Mouse (Mus musculus) neural tube, embryonic 13.5 days (tissue): ENCODE measurements around the gene Morn4. TPM values are rescaled to one million over a fixed set of nuclear protein-coding genes. Genes with fewer than 3 reads are reported as not detected.

ENCODE experiments used
- ATAC-seq: fragments of 200-750 bp; cut with Nextera tagmentation; 2 replicates; pipeline ENCODE4 v1.8.0; 2017; ENCODE audit warnings: low read depth, mild to moderate bottlenecking, moderate TSS enrichment, moderate library complexity
- H3K27ac ChIP-seq: fragments of 300-500 bp; sonication (generic); replicated peaks from 2 replicates; pipeline ENCODE4 v1.5.1; 2015; ENCODE audit warnings: moderate library complexity, mild to moderate bottlenecking, inconsistent platforms
- H3K27me3 ChIP-seq: fragments of 300-500 bp; sonication (generic); 2 replicates; pipeline ENCODE4 v1.6.1; 2015; ENCODE audit warnings: mild to moderate bottlenecking, inconsistent platforms
- H3K36me3 ChIP-seq: fragments of 300-500 bp; sonication (generic); 2 replicates; pipeline ENCODE4 v1.6.1; 2015; ENCODE audit warnings: mild to moderate bottlenecking, inconsistent platforms
- H3K4me1 ChIP-seq: fragments of 300-500 bp; sonication (generic); replicated peaks from 2 replicates; pipeline ENCODE4 v1.6.1; 2015; ENCODE audit warnings: inconsistent platforms
- H3K4me2 ChIP-seq: fragments of 300-500 bp; sonication (generic); 2 replicates; pipeline ENCODE4 v1.6.1; 2015; ENCODE audit warnings: inconsistent platforms, mild to moderate bottlenecking, moderate library complexity
- H3K4me3 ChIP-seq: fragments of 300-500 bp; sonication (generic); 2 replicates; pipeline ENCODE4 v1.5.1; 2015; ENCODE audit warnings: mild to moderate bottlenecking, inconsistent platforms
- H3K9ac ChIP-seq: fragments of 300-500 bp; sonication (generic); 2 replicates; pipeline ENCODE4 v1.6.1; 2015; ENCODE audit warnings: moderate library complexity, mild to moderate bottlenecking, inconsistent platforms
- H3K9me3 ChIP-seq: fragments of 300-500 bp; sonication (generic); 2 replicates; pipeline ENCODE4 v1.6.1; 2016; ENCODE audit warnings: inconsistent platforms
- WGBS: fragments of 180-500 bp; shearing (Covaris S2); methylation state at CpG from one replicate; pipeline ENCODE4 v1.1.7; 2015; 5-methylcytosine and 5-hydroxymethylcytosine counted together
- polyA plus RNA-seq: library from polyadenylated mRNA; unstranded; fragments of >200 nt; fragmentation: Nextera tagmentation; extraction: Ambion mirVana; gene quantifications from 2 replicates; pipeline ENCODE4 v1.2.1, GENCODE M21; 2015

Morn4 gene
- polyA plus RNA-seq, 1 experiment from 2014 or later: 125 TPM

DNA sequence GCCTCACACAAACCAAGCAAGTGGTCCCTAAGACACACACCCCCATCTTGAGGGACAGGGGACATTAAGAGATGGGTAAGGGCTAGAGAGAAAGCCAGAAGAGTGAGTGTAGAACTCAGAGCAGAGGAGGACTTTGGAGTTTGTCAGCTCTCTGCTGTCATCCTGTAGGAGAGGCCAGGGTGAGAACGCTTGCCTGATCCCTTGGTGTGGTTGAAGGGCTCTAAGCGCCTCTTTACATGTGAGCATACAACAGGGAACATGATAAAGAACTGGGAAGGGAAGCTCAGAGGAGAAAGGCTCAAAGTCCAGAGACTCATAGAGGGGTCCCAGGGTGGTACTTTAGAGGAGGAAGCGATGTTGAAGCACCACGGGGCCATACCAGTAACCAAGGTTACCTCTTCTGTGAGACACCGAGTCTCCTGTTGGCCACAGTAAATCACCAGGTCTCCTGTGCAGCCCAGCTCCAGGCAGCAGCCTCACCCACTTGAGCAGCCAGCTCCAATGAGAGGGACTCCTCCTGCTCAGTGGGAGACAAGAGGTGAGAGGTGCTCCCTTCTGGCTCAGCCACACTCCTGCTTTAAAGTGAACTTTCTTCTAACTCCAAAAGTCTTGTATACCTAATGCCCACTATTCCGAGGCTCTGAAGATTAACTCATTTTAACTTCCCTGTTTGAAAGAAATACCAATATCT lies 29.3 kb downstream of the Morn4 start:
- Histone ChIP-seq H3K9me3 (no peaks in the 10 kb centered on the region), H3K36me3 (no peaks in the 10 kb centered on the region), H3K27ac (no peak overlapping the region), H3K9ac (no peak overlapping the region), H3K4me1 (no peaks in the 10 kb centered on the region), H3K4me3 (no peak overlapping the region), H3K27me3 (no peaks in the 10 kb centered on the region), H3K4me2 (no peak overlapping the region)
- ATAC-seq: no peak
- 71% methylated on average over 6 of the region's 6 CpGs for WGBS

GRCm38 (mm10) chr19:42055881-42056280 lies 30.3 kb downstream of the Morn4 start:
- Histone ChIP-seq H3K36me3 (no peaks in the 10 kb centered on the region), H3K4me2 (no peak overlapping the region), H3K9ac (no peak overlapping the region), H3K4me3 (no peak overlapping the region), H3K4me1 (no peaks in the 10 kb centered on the region), H3K27me3 (no peaks in the 10 kb centered on the region), H3K27ac (no peak overlapping the region), H3K9me3 (no peaks in the 10 kb centered on the region)
- WGBS: 68% methylated on average over 2 of the region's 2 CpGs
- no peak for ATAC-seq

GRCm38 (mm10) chr19:42054255-42054654 lies 31.9 kb downstream of the Morn4 start:
- no peak for ATAC-seq
- WGBS: 81% methylated on average over 6 of the region's 6 CpGs
- Histone ChIP-seq H3K27me3 (no peaks in the 10 kb centered on the region), H3K4me2 (no peak overlapping the region), H3K9ac (no peak overlapping the region), H3K9me3 (no peaks in the 10 kb centered on the region), H3K36me3 (no peaks in the 10 kb centered on the region), H3K4me3 (no peak overlapping the region), H3K4me1 (no peaks in the 10 kb centered on the region), H3K27ac (no peak overlapping the region)

- H3K27ac ChIP-seq: no peak within 1 kb of the TSS
- H3K9ac ChIP-seq: no peak within 1 kb of the TSS
- H3K4me2 ChIP-seq: no peak within 1 kb of the TSS
- no peak within 1 kb of the TSS for H3K4me3 ChIP-seq
- H3K9me3 ChIP-seq: no peaks in the 10 kb centered on the region
- no peaks in the 10 kb centered on the region for H3K27me3 ChIP-seq
- no peak for ATAC-seq
- H3K36me3 ChIP-seq: no peaks in the 10 kb centered on the region
- no peaks in the 10 kb centered on the region for H3K4me1 ChIP-seq
- 77% methylated on average over 4 of the region's 4 CpGs for WGBS
Measured at GRCm38 (mm10) chr19:42051948-42052347, 34.2 kb downstream of the Morn4 start, which contains the start of gene 4933411K16Rik. TSS of gene 4933411K16Rik (plus strand) at chr19:42052248.

GRCm38 (mm10) chr19:42051351-42051750 lies 34.8 kb downstream of the Morn4 start:
- no peaks in the 10 kb centered on the region for H3K27me3 ChIP-seq
- H3K27ac ChIP-seq: no peak overlapping the region
- H3K9ac ChIP-seq: no peak overlapping the region
- ATAC-seq: no peak
- 87% methylated on average over 3 of the region's 3 CpGs for WGBS
- no peak overlapping the region for H3K4me3 ChIP-seq
- no peak overlapping the region for H3K4me2 ChIP-seq
- no peaks in the 10 kb centered on the region for H3K36me3 ChIP-seq
- no peaks in the 10 kb centered on the region for H3K4me1 ChIP-seq
- H3K9me3 ChIP-seq: no peaks in the 10 kb centered on the region

GRCm38 (mm10) chr19:42050251-42050650 lies 35.9 kb downstream of the Morn4 start:
- Histone ChIP-seq H3K27ac (no peak overlapping the region), H3K4me2 (no peak overlapping the region), H3K27me3 (no peaks in the 10 kb centered on the region), H3K4me1 (peaks cover 7% of the 10 kb centered on the region), H3K36me3 (no peaks in the 10 kb centered on the region), H3K9ac (no peak overlapping the region), H3K4me3 (no peak overlapping the region), H3K9me3 (no peaks in the 10 kb centered on the region)
- WGBS: 91% methylated on average over 1 of the region's 1 CpGs
- no peak for ATAC-seq

DNA sequence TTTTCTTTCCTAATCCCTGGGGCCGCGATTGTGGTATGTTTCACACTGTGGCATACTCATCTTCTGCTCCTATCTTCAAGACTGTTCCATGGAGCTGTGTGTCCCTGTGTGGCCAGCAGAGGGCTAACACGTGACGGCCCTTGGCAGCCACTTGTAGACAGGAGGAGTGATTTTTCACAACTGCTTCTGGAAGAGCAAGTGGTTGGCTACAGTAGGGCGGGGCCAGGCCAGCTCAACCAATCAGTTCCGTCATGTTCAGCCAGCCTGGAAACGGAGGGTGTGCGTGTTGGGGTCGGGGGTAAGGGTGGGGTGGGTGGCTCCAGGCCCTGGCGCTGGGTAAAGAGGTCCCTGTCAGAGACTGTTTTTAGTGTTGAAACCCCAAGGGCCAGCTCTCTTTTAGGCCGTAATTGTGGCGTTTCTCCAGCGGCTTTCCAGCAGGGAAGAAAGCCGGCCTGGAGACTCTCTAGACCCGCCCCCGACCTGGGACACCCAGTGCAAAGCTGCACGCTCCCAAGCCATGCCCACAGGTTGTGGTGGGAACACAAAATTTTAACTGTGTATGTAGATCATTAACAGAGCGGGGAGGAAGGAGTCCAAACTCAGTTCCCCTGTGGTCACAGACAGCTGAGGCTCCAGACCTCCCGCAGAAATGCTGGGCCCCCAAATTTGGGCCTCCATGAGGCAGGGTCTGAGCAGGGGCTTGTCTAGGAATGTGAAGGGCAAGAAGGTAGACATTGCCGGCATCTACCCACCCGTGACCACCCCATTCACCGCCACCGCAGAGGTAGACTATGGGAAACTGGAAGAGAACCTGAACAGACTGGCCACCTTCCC lies 40.7 kb downstream of the Morn4 start, which contains the start of gene Hoga1:
Hoga1 (plus strand) TSS at position 342 of the 834 bp plus-strand sequence.
- H3K27ac ChIP-seq: no peak within 1 kb of the TSS
- no peaks in the 10 kb centered on the region for H3K9me3 ChIP-seq
- no peaks in the 10 kb centered on the region for H3K27me3 ChIP-seq
- H3K4me3 ChIP-seq: peak within 1 kb of the TSS; percentile 25
- WGBS: 22% methylated on average over 23 of the region's 23 CpGs
- no peaks in the 10 kb centered on the region for H3K36me3 ChIP-seq
- H3K4me1 ChIP-seq: peaks cover 7% of the 10 kb centered on the region
- no peak within 1 kb of the TSS for H3K9ac ChIP-seq
- H3K4me2 ChIP-seq: peak within 1 kb of the TSS; percentile 49
- ATAC-seq: peak; percentile 84

DNA sequence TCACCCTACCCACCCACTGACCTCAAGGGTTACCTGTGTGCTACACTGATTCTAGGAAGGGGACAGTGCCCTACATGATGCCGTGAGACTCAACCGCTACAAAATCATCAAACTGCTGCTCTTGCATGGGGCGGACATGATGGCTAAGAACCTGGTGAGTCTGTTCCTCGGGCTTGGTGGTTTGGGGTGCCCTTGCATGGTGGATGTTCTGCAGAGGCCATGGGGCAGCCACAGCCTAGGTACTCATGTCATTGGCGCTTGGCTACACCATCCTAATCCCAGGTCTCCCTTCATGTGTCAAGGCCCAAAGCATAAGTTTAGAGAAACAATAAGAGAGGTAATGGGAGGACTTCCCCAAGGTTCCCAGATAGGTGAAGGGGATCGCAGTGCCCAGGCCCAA lies 42.2 kb downstream of the Morn4 start:
- Histone ChIP-seq H3K9me3 (no peaks in the 10 kb centered on the region), H3K36me3 (no peaks in the 10 kb centered on the region), H3K4me2 (no peak overlapping the region), H3K4me3 (no peak overlapping the region), H3K4me1 (peaks cover 7% of the 10 kb centered on the region), H3K27ac (no peak overlapping the region), H3K27me3 (peaks cover 7% of the 10 kb centered on the region; the same call in 1 of the 2 replicates), H3K9ac (no peak overlapping the region)
- 96% methylated on average over 6 of the region's 6 CpGs for WGBS
- ATAC-seq: no peak

GRCm38 (mm10) chr19:42038310-42038709 lies 47.8 kb downstream of the Morn4 start:
- Histone ChIP-seq H3K27me3 (peaks cover 7% of the 10 kb centered on the region; the same call in 1 of the 2 replicates), H3K36me3 (0 out of 2 replicates have a peak, but pooled peaks cover 7% of the 10 kb centered on the region), H3K9ac (no peak overlapping the region), H3K4me1 (peaks cover 8% of the 10 kb centered on the region), H3K27ac (no peak overlapping the region), H3K4me3 (no peak overlapping the region), H3K9me3 (no peaks in the 10 kb centered on the region), H3K4me2 (no peak overlapping the region)
- no peak for ATAC-seq
- WGBS: 92% methylated on average over 12 of the region's 12 CpGs

- Histone ChIP-seq H3K27ac (no peak overlapping the region), H3K4me2 (no peak overlapping the region), H3K27me3 (peaks cover 7% of the 10 kb centered on the region; the same call in 1 of the 2 replicates), H3K9me3 (no peaks in the 10 kb centered on the region), H3K4me3 (no peak overlapping the region), H3K36me3 (0 out of 2 replicates have a peak, but pooled peaks cover 7% of the 10 kb centered on the region), H3K9ac (no peak overlapping the region), H3K4me1 (peaks cover 8% of the 10 kb centered on the region)
- 79% methylated on average over 11 of the region's 11 CpGs for WGBS
- no peak for ATAC-seq
Measured at GRCm38 (mm10) chr19:42037167-42037702, 48.9 kb downstream of the Morn4 start.

DNA sequence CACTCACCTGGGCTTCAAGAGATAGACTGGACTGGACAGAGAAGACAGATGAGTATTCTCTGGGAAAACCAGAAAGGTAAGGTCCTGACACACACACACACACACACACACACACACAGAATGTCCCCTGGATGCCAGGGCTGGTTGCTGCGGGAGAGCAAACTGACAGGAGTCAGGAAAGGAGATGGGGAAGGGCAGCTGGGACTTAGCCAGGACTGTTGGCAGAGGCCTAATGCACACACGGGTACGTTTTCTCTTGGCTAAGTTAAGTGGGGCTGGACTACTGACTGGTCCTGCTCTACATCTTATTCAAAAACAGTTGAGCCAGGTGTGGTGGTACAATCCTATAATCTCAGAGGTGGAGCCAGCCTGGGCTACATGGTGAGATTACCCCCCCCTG lies 49.8 kb downstream of the Morn4 start:
- no peak overlapping the region for H3K9ac ChIP-seq
- H3K9me3 ChIP-seq: no peaks in the 10 kb centered on the region
- H3K27me3 ChIP-seq: peaks cover 7% of the 10 kb centered on the region; the same call in 1 of the 2 replicates
- H3K4me2 ChIP-seq: no peak overlapping the region
- no peak overlapping the region for H3K27ac ChIP-seq
- H3K4me1 ChIP-seq: peaks cover 8% of the 10 kb centered on the region
- no peak for ATAC-seq
- H3K4me3 ChIP-seq: no peak overlapping the region
- 74% methylated on average over 3 of the region's 3 CpGs for WGBS
- 0 out of 2 replicates have a peak, but pooled peaks cover 7% of the 10 kb centered on the region for H3K36me3 ChIP-seq
